Mouse (Mus musculus): ENCODE measurements around the gene Trim14.
"Not testable (repeated sequence)": the region's sequence is repeated elsewhere in the genome, so short reads cannot be mapped to it uniquely, and the experiment has no call there.

DNA sequence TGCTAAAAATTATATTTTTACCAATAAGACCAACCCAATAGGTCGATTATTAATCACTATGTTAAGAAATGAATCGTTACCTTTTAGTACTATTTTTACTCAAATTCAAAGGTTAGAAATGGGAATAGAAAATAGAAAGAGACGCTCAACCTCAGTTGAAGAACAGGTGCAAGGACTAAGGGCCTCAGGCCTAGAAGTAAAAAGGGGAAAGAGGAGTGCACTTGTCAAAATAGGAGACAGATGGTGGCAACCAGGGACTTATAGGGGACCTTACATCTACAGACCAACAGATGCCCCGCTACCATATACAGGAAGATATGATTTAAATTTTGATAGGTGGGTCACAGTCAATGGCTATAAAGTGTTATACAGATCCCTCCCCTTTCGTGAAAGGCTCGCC lies 48.1 kb upstream of the Trim14 start:
- TF ChIP-seq CTCF (conservative IDR thresholded peaks at IDR 0.05; ENCODE audit: low read length); NANOG (IDR thresholded peaks at IDR 0.05; ENCODE audit: borderline replicate concordance, low read length): not testable (repeated sequence)
